Mouse (Mus musculus): ENCODE measurements around the gene Meiob. TPM values are rescaled to one million over a fixed set of nuclear protein-coding genes. Genes with fewer than 3 reads are reported as not detected.

The Meiob gene
- total and polyA plus RNA-seq, 2 experiments from 2014 or later = 0.12 TPM; not detected in 1

DNA sequence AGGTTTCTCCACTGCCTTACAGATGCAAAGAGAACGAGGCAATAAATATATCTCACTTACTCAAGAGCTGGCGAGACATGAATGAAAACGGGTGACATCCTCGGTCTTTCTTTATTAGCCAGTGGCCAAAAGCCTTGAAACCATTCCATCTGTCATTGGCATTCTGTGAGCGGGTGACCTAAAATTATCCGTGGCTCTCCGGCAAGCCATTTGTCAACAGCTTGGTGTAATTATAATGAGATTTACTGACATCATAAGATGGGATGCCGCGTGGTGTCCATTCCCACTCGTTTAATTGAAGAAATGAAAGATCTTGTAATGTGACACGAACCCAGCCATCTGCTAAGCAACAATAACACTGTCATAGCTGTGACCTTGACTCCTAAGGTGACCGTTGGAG is 9.3 kb upstream of the Meiob start:
- no peaks in the 10 kb centered on the region for H3K36me3 ChIP-seq (ENCODE audit: insufficient read depth, low read length)
- ATAC-seq (ENCODE audit: low FRiP score) = no peak
- no peak for TF ChIP-seq CTCF (IDR thresholded peaks at IDR 0.05)
- H3K27me3 ChIP-seq (ENCODE audit: insufficient read depth, low read length) = no peaks in the 10 kb centered on the region
- no peaks in the 10 kb centered on the region for H3K9me3 ChIP-seq (ENCODE audit: low read length)
- no peak overlapping the region for H3K27ac ChIP-seq (ENCODE audit: low read depth, low read length)
- H3K4me3 ChIP-seq (ENCODE audit: low read depth, low read length) = no peak overlapping the region
- no peak overlapping the region for H3K4me2 ChIP-seq (ENCODE audit: low read depth, low read length, poor library complexity, severe bottlenecking)
- H3K9ac ChIP-seq (replicated peaks; ENCODE audit: low read length, poor library complexity, severe bottlenecking) = no peak overlapping the region
- WGBS = 80% methylated on average over 12 of the region's 12 CpGs
- DNase-seq (ENCODE audit: low spot score) = no peak
- no peaks in the 10 kb centered on the region for H3K4me1 ChIP-seq (ENCODE audit: insufficient read depth, low read length)

DNA sequence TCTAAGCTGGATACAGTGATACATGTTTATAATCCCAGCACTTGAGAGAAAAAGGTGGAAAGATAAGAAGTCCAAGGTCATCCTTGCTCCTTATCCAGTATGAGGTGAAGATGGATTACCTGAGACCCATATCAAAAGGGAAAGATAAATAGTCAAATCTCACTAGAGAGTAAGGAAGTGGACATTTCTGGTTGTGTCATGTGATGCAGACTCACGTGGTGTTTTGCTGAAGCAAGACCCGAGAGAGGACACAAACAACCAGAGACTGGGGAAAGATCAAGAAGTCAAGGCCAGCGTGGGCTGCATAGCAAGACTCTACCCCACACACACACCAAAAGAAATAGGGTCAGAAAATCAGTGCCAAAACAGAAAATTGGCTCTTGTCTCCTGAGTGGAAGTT is 7.1 kb upstream of the Meiob start:
- DNase-seq (ENCODE audit: low spot score) (no peak), ATAC-seq (ENCODE audit: low FRiP score) (no peak)
- Histone ChIP-seq H3K9me3 (ENCODE audit: low read length) (no peaks in the 10 kb centered on the region), H3K27me3 (ENCODE audit: insufficient read depth, low read length) (no peaks in the 10 kb centered on the region), H3K27ac (ENCODE audit: low read depth, low read length) (no peak overlapping the region), H3K4me3 (ENCODE audit: low read depth, low read length) (no peak overlapping the region), H3K4me1 (ENCODE audit: insufficient read depth, low read length) (no peaks in the 10 kb centered on the region), H3K4me2 (ENCODE audit: low read depth, low read length, poor library complexity, severe bottlenecking) (no peak overlapping the region), H3K36me3 (ENCODE audit: insufficient read depth, low read length) (no peaks in the 10 kb centered on the region), H3K9ac (replicated peaks; ENCODE audit: low read length, poor library complexity, severe bottlenecking) (no peak overlapping the region)
- no peak for TF ChIP-seq CTCF (IDR thresholded peaks at IDR 0.05)
- 71% methylated on average over 3 of the region's 3 CpGs for WGBS

- Histone ChIP-seq H3K27ac (ENCODE audit: low read depth, low read length) (no peak overlapping the region), H3K9me3 (ENCODE audit: low read length) (no peaks in the 10 kb centered on the region), H3K4me2 (ENCODE audit: low read depth, low read length, poor library complexity, severe bottlenecking) (no peak overlapping the region), H3K4me3 (ENCODE audit: low read depth, low read length) (no peak overlapping the region), H3K4me1 (ENCODE audit: insufficient read depth, low read length) (no peaks in the 10 kb centered on the region), H3K36me3 (ENCODE audit: insufficient read depth, low read length) (no peaks in the 10 kb centered on the region), H3K27me3 (ENCODE audit: insufficient read depth, low read length) (peaks cover 2% of the 10 kb centered on the region; the same call in 1 of the 2 replicates), H3K9ac (replicated peaks; ENCODE audit: low read length, poor library complexity, severe bottlenecking) (no peak overlapping the region)
- ATAC-seq (ENCODE audit: low FRiP score) (no peak), DNase-seq (ENCODE audit: low spot score) (no peak)
- 59% methylated on average over 9 of the region's 9 CpGs for WGBS
- no peak for TF ChIP-seq CTCF (IDR thresholded peaks at IDR 0.05)
These were observed 5.9 kb upstream of the Meiob start for GRCm38 (mm10) chr17:24798229-24798628.

GRCm38 (mm10) chr17:24799476-24799875 is 4.6 kb upstream of the Meiob start:
- TF ChIP-seq CTCF (IDR thresholded peaks at IDR 0.05) = no peak
- ATAC-seq (ENCODE audit: low FRiP score) (no peak), DNase-seq (ENCODE audit: low spot score) (no peak)
- 0 out of 2 replicates have a peak, but pooled peaks cover under 1% of the 10 kb centered on the region for H3K4me1 ChIP-seq (ENCODE audit: insufficient read depth, low read length)
- peaks cover 4% of the 10 kb centered on the region; the same call in 1 of the 2 replicates for H3K27me3 ChIP-seq (ENCODE audit: insufficient read depth, low read length)
- H3K4me3 ChIP-seq (ENCODE audit: low read depth, low read length) = no peak overlapping the region
- no peaks in the 10 kb centered on the region for H3K36me3 ChIP-seq (ENCODE audit: insufficient read depth, low read length)
- no peak overlapping the region for H3K4me2 ChIP-seq (ENCODE audit: low read depth, low read length, poor library complexity, severe bottlenecking)
- H3K9ac ChIP-seq (replicated peaks; ENCODE audit: low read length, poor library complexity, severe bottlenecking) = no peak overlapping the region
- H3K9me3 ChIP-seq (ENCODE audit: low read length) = no peaks in the 10 kb centered on the region
- WGBS = 91% methylated on average over 4 of the region's 4 CpGs
- H3K27ac ChIP-seq (ENCODE audit: low read depth, low read length) = no peak overlapping the region

- DNase-seq (ENCODE audit: low spot score) (no peak), ATAC-seq (ENCODE audit: low FRiP score) (no peak)
- Histone ChIP-seq H3K4me3 (ENCODE audit: low read depth, low read length) (no peak overlapping the region), H3K4me1 (ENCODE audit: insufficient read depth, low read length) (0 out of 2 replicates have a peak, but pooled peaks cover 3% of the 10 kb centered on the region), H3K4me2 (ENCODE audit: low read depth, low read length, poor library complexity, severe bottlenecking) (no peak overlapping the region), H3K27ac (ENCODE audit: low read depth, low read length) (no peak overlapping the region), H3K9me3 (ENCODE audit: low read length) (no peaks in the 10 kb centered on the region), H3K36me3 (ENCODE audit: insufficient read depth, low read length) (no peaks in the 10 kb centered on the region), H3K9ac (replicated peaks; ENCODE audit: low read length, poor library complexity, severe bottlenecking) (no peak overlapping the region), H3K27me3 (ENCODE audit: insufficient read depth, low read length) (peaks cover 13% of the 10 kb centered on the region; the same call in 1 of the 2 replicates)
- WGBS = 54% methylated on average over 3 of the region's 3 CpGs
- TF ChIP-seq CTCF (IDR thresholded peaks at IDR 0.05) = no peak
These were observed 3.6 kb upstream of the Meiob start for GRCm38 (mm10) chr17:24800524-24800923.

- Histone ChIP-seq H3K4me2 (ENCODE audit: low read depth, low read length, poor library complexity, severe bottlenecking) (no peak overlapping the region), H3K4me1 (ENCODE audit: insufficient read depth, low read length) (no peaks in the 10 kb centered on the region), H3K9ac (replicated peaks; ENCODE audit: low read length, poor library complexity, severe bottlenecking) (no peak overlapping the region), H3K36me3 (ENCODE audit: insufficient read depth, low read length) (no peaks in the 10 kb centered on the region), H3K4me3 (ENCODE audit: low read depth, low read length) (no peak overlapping the region), H3K27ac (ENCODE audit: low read depth, low read length) (no peak overlapping the region), H3K27me3 (ENCODE audit: insufficient read depth, low read length) (peaks cover 11% of the 10 kb centered on the region; the same call in 1 of the 2 replicates), H3K9me3 (ENCODE audit: low read length) (no peaks in the 10 kb centered on the region)
- no peak for TF ChIP-seq CTCF (IDR thresholded peaks at IDR 0.05)
- WGBS = 72% methylated on average over 3 of the region's 3 CpGs
- no peak for ATAC-seq (ENCODE audit: low FRiP score)
- DNase-seq (ENCODE audit: low spot score) = no peak
These were observed 7.1 kb downstream of the Meiob start for GRCm38 (mm10) chr17:24811211-24811610.
